Mouse (Mus musculus): ENCODE measurements around the gene Ankrd10. TPM values are rescaled to one million over a fixed set of nuclear protein-coding genes. Genes with fewer than 3 reads are reported as not detected.

Gene Ankrd10
- polyA plus RNA-seq, 1 experiment from 2014 or later: 164 TPM

- no peak for ATAC-seq (ENCODE audit: insufficient number of reproducible peaks, insufficient read depth, low FRiP score, low TSS enrichment, low read depth)
Observed at GRCm38 (mm10) chr8:11634331-11635011, 1.1 kb downstream of the Ankrd10 start.

GRCm38 (mm10) chr8:11633414-11633813 is 2.1 kb downstream of the Ankrd10 start:
- Histone ChIP-seq H3K9ac (replicated peaks) (peak overlapping the region; percentile 89; the same call in 1 of the 2 replicates), H3K4me2 (peak overlapping the region; percentile 90), H3K4me1 (replicated peaks) (peaks cover 45% of the 10 kb centered on the region), H3K36me3 (peaks cover 35% of the 10 kb centered on the region), H3K4me3 (replicated peaks) (peak overlapping the region; percentile 93), H3K27me3 (no peaks in the 10 kb centered on the region), H3K9me3 (no peaks in the 10 kb centered on the region), H3K27ac (0 out of 2 replicates have a peak overlapping the region, but pooled peaks have one; percentile 2)
- no peak for ATAC-seq (ENCODE audit: insufficient number of reproducible peaks, insufficient read depth, low FRiP score, low TSS enrichment, low read depth)
- WGBS: 47% methylated on average over 7 of the region's 7 CpGs

More at GRCm38 (mm10) chr8:11634331-11635011, 1.1 kb downstream of the Ankrd10 start:
- Histone ChIP-seq H3K27ac (peak overlapping the region; percentile 99), H3K9me3 (no peaks in the 10 kb centered on the region), H3K27me3 (no peaks in the 10 kb centered on the region), H3K4me1 (replicated peaks) (peaks cover 45% of the 10 kb centered on the region), H3K9ac (replicated peaks) (peak overlapping the region; percentile 89), H3K4me3 (replicated peaks) (peak overlapping the region; percentile 93), H3K4me2 (peak overlapping the region; percentile 90), H3K36me3 (peaks cover 26% of the 10 kb centered on the region)
- under 1% methylated on average over 39 of the region's 39 CpGs for WGBS

GRCm38 (mm10) chr8:11632406-11632805 is 3.2 kb downstream of the Ankrd10 start:
- no peak for ATAC-seq (ENCODE audit: insufficient number of reproducible peaks, insufficient read depth, low FRiP score, low TSS enrichment, low read depth)
- Histone ChIP-seq H3K9me3 (no peaks in the 10 kb centered on the region), H3K27ac (peak overlapping the region; percentile 64), H3K9ac (replicated peaks) (no peak overlapping the region), H3K27me3 (no peaks in the 10 kb centered on the region), H3K4me2 (peak overlapping the region; percentile 90), H3K36me3 (peaks cover 44% of the 10 kb centered on the region), H3K4me1 (replicated peaks) (peaks cover 45% of the 10 kb centered on the region), H3K4me3 (replicated peaks) (peak overlapping the region; percentile 93)
- WGBS: 30% methylated on average over 2 of the region's 2 CpGs

- H3K36me3 ChIP-seq: peaks cover 68% of the 10 kb centered on the region
- no peaks in the 10 kb centered on the region for H3K27me3 ChIP-seq
- 77% methylated on average over 5 of the region's 5 CpGs for WGBS
- H3K27ac ChIP-seq: no peak overlapping the region
- no peaks in the 10 kb centered on the region for H3K9me3 ChIP-seq
- H3K4me2 ChIP-seq: no peak overlapping the region
- H3K4me1 ChIP-seq (replicated peaks): peaks cover 38% of the 10 kb centered on the region
- no peak overlapping the region for H3K9ac ChIP-seq (replicated peaks)
- no peak overlapping the region for H3K4me3 ChIP-seq (replicated peaks)
- no peak for ATAC-seq (ENCODE audit: insufficient number of reproducible peaks, insufficient read depth, low FRiP score, low TSS enrichment, low read depth)
Observed at GRCm38 (mm10) chr8:11629206-11629605, 6.4 kb downstream of the Ankrd10 start.

- Histone ChIP-seq H3K27me3 (no peaks in the 10 kb centered on the region), H3K9ac (replicated peaks) (no peak overlapping the region), H3K27ac (no peak overlapping the region), H3K36me3 (peaks cover 71% of the 10 kb centered on the region), H3K9me3 (no peaks in the 10 kb centered on the region), H3K4me2 (no peak overlapping the region), H3K4me1 (replicated peaks) (peaks cover 32% of the 10 kb centered on the region), H3K4me3 (replicated peaks) (no peak overlapping the region)
- 65% methylated on average over 7 of the region's 7 CpGs for WGBS
- ATAC-seq (ENCODE audit: insufficient number of reproducible peaks, insufficient read depth, low FRiP score, low TSS enrichment, low read depth): no peak
Observed at GRCm38 (mm10) chr8:11628506-11629132, 6.9 kb downstream of the Ankrd10 start.

GRCm38 (mm10) chr8:11627717-11628116 is 7.8 kb downstream of the Ankrd10 start:
- 85% methylated on average over 9 of the region's 9 CpGs for WGBS
- Histone ChIP-seq H3K4me1 (replicated peaks) (peaks cover 23% of the 10 kb centered on the region), H3K36me3 (peaks cover 77% of the 10 kb centered on the region), H3K4me2 (no peak overlapping the region), H3K9me3 (no peaks in the 10 kb centered on the region), H3K4me3 (replicated peaks) (no peak overlapping the region), H3K27me3 (no peaks in the 10 kb centered on the region), H3K27ac (no peak overlapping the region), H3K9ac (replicated peaks) (no peak overlapping the region)
- ATAC-seq (ENCODE audit: insufficient number of reproducible peaks, insufficient read depth, low FRiP score, low TSS enrichment, low read depth): no peak

GRCm38 (mm10) chr8:11625084-11625483 is 10.5 kb downstream of the Ankrd10 start:
- no peak overlapping the region for H3K27ac ChIP-seq
- 83% methylated on average over 4 of the region's 4 CpGs for WGBS
- H3K36me3 ChIP-seq: peaks cover 82% of the 10 kb centered on the region
- no peaks in the 10 kb centered on the region for H3K9me3 ChIP-seq
- ATAC-seq (ENCODE audit: insufficient number of reproducible peaks, insufficient read depth, low FRiP score, low TSS enrichment, low read depth): no peak
- no peak overlapping the region for H3K4me2 ChIP-seq
- H3K9ac ChIP-seq (replicated peaks): no peak overlapping the region
- H3K4me3 ChIP-seq (replicated peaks): no peak overlapping the region
- peaks cover 1% of the 10 kb centered on the region; the same call in 1 of the 2 replicates for H3K4me1 ChIP-seq (replicated peaks)
- no peaks in the 10 kb centered on the region for H3K27me3 ChIP-seq

- ATAC-seq (ENCODE audit: insufficient number of reproducible peaks, insufficient read depth, low FRiP score, low TSS enrichment, low read depth): no peak
- peaks cover 92% of the 10 kb centered on the region for H3K36me3 ChIP-seq
- no peak overlapping the region for H3K27ac ChIP-seq
- H3K4me1 ChIP-seq (replicated peaks): no peaks in the 10 kb centered on the region
- H3K9ac ChIP-seq (replicated peaks): no peak overlapping the region
- no peak overlapping the region for H3K4me3 ChIP-seq (replicated peaks)
- 88% methylated on average over 3 of the region's 3 CpGs for WGBS
- no peaks in the 10 kb centered on the region for H3K27me3 ChIP-seq
- no peaks in the 10 kb centered on the region for H3K9me3 ChIP-seq
- H3K4me2 ChIP-seq: no peak overlapping the region
Observed at GRCm38 (mm10) chr8:11619091-11619490, 16.5 kb downstream of the Ankrd10 start.

- Histone ChIP-seq H3K27ac (no peak overlapping the region), H3K4me1 (replicated peaks) (no peaks in the 10 kb centered on the region), H3K9me3 (no peaks in the 10 kb centered on the region), H3K27me3 (no peaks in the 10 kb centered on the region), H3K4me3 (replicated peaks) (no peak overlapping the region), H3K36me3 (peaks cover 94% of the 10 kb centered on the region), H3K9ac (replicated peaks) (no peak overlapping the region), H3K4me2 (no peak overlapping the region)
- 93% methylated on average over 2 of the region's 2 CpGs for WGBS
- ATAC-seq (ENCODE audit: insufficient number of reproducible peaks, insufficient read depth, low FRiP score, low TSS enrichment, low read depth): no peak
Observed at GRCm38 (mm10) chr8:11618063-11618462, 17.5 kb downstream of the Ankrd10 start.

- WGBS: 18% methylated on average over 1 of the region's 1 CpGs
- ATAC-seq (ENCODE audit: insufficient number of reproducible peaks, insufficient read depth, low FRiP score, low TSS enrichment, low read depth): no peak
- Histone ChIP-seq H3K36me3 (peaks cover 94% of the 10 kb centered on the region), H3K4me3 (replicated peaks) (no peak overlapping the region), H3K9me3 (no peaks in the 10 kb centered on the region), H3K9ac (replicated peaks) (no peak overlapping the region), H3K4me1 (replicated peaks) (no peaks in the 10 kb centered on the region), H3K27me3 (no peaks in the 10 kb centered on the region), H3K27ac (no peak overlapping the region), H3K4me2 (no peak overlapping the region)
Observed at GRCm38 (mm10) chr8:11616294-11616693, 19.3 kb downstream of the Ankrd10 start.

GRCm38 (mm10) chr8:11614126-11614835 is 21.3 kb downstream of the Ankrd10 start:
- 0 out of 2 replicates have a peak, but pooled peaks cover 3% of the 10 kb centered on the region for H3K9me3 ChIP-seq
- no peaks in the 10 kb centered on the region for H3K4me1 ChIP-seq (replicated peaks)
- no peak overlapping the region for H3K27ac ChIP-seq
- H3K4me3 ChIP-seq (replicated peaks): no peak overlapping the region
- H3K27me3 ChIP-seq: no peaks in the 10 kb centered on the region
- 82% methylated on average over 6 of the region's 6 CpGs for WGBS
- no peak for ATAC-seq (ENCODE audit: insufficient number of reproducible peaks, insufficient read depth, low FRiP score, low TSS enrichment, low read depth)
- H3K36me3 ChIP-seq: peaks cover 93% of the 10 kb centered on the region
- H3K4me2 ChIP-seq: no peak overlapping the region
- no peak overlapping the region for H3K9ac ChIP-seq (replicated peaks)

All from limb, embryonic 12.5 days (tissue).